Mouse (Mus musculus) stomach, embryonic 15.5 days (tissue): Measurements from ENCODE around the gene Pcolce. TPM values are rescaled to one million over a fixed set of nuclear protein-coding genes. Genes with fewer than 3 reads are reported as not detected.

ENCODE experiments used
- ATAC-seq: fragments of 200-750 bp; cut with Nextera tagmentation; 2 replicates; pipeline ENCODE4 v1.8.0; 2017; ENCODE audit warnings: low read depth, moderate number of reproducible peaks, moderate TSS enrichment; ENCODE audit not compliant: insufficient read depth, low FRiP score
- H3K27ac ChIP-seq: fragments of 300-500 bp; sonication (generic); 2 replicates; pipeline ENCODE4 v1.5.1; 2015; ENCODE audit warnings: mild to moderate bottlenecking, inconsistent platforms
- H3K27me3 ChIP-seq: fragments of 300-500 bp; sonication (generic); replicated peaks from 2 replicates; pipeline ENCODE4 v1.6.1; 2015; ENCODE audit warnings: inconsistent platforms
- H3K36me3 ChIP-seq: fragments of 300-500 bp; sonication (generic); 2 replicates; pipeline ENCODE4 v1.6.1; 2015; ENCODE audit warnings: inconsistent platforms
- H3K4me1 ChIP-seq: fragments of 300-500 bp; sonication (generic); 2 replicates; pipeline ENCODE4 v1.6.1; 2015; ENCODE audit warnings: inconsistent platforms
- H3K4me2 ChIP-seq: fragments of 300-500 bp; sonication (generic); 2 replicates; pipeline ENCODE4 v1.6.1; 2015; ENCODE audit warnings: mild to moderate bottlenecking, inconsistent platforms
- H3K4me3 ChIP-seq: fragments of 300-500 bp; sonication (generic); replicated peaks from 2 replicates; pipeline ENCODE4 v1.5.1; 2015; ENCODE audit warnings: inconsistent platforms
- H3K9ac ChIP-seq: fragments of 300-500 bp; sonication (generic); 2 replicates; pipeline ENCODE4 v1.6.1; 2015; ENCODE audit warnings: inconsistent platforms
- H3K9me3 ChIP-seq: fragments of 300-500 bp; sonication (generic); 2 replicates; pipeline ENCODE4 v1.6.1; 2016; ENCODE audit warnings: inconsistent platforms
- WGBS: fragments of 180-500 bp; shearing (Covaris S2); methylation state at CpG from one replicate; pipeline ENCODE4 v1.1.7; 2015; 5-methylcytosine and 5-hydroxymethylcytosine counted together
- polyA plus RNA-seq: library from polyadenylated mRNA; unstranded; fragments of >200 nt; fragmentation: Nextera tagmentation; extraction: Ambion mirVana; gene quantifications from 2 replicates; pipeline ENCODE4 v1.2.1, GENCODE M21; 2015

Pcolce gene
- polyA plus RNA-seq, 1 experiment from 2014 or later, result 115 TPM

DNA sequence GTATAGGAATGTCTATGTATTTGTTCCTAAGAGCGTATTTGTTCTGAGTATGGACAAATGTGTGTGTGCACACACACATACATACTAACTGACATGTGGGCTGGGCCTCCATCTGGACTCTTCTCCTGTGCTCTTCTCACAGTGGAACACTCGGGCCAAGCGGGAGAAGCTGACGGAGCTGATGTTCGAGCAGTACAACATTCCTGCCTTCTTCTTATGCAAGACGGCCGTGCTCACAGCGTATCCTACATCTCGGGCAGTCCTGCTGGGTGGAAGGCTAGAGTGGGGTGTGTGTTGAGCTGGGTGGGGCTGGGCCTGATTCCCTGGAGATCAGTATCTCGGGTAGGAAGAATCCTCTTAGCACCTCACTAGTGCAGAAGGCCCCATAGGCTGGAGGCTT, 50.6 kb downstream of the Pcolce start:
- 62% methylated on average over 10 of the region's 10 CpGs for WGBS
- no peak for ATAC-seq
- H3K4me2 ChIP-seq, result no peak overlapping the region
- H3K27me3 ChIP-seq, result no peaks in the 10 kb centered on the region
- no peaks in the 10 kb centered on the region for H3K4me1 ChIP-seq
- H3K9me3 ChIP-seq, result no peaks in the 10 kb centered on the region
- no peak overlapping the region for H3K4me3 ChIP-seq
- no peaks in the 10 kb centered on the region for H3K36me3 ChIP-seq
- no peak overlapping the region for H3K27ac ChIP-seq
- no peak overlapping the region for H3K9ac ChIP-seq

DNA sequence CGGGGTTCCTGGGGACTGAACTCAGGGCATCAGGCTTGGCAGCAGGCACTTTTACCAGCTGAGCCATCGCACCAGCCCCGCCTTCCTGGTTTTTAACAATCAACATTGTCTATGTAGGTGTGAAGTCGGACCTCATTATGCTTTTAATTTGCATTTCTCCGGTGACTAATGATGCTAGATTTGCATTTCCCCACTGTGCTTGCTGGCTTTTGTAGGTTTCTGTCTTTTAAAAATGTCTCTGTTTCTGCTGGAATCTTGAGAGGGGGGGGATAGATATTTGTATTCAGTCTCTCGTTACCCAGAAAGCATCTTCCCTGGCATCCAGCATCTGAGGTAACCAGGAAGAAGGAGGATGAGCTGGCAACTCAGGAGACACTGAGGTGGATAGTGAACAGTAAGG, 52.0 kb downstream of the Pcolce start:
- H3K4me2 ChIP-seq, result no peak overlapping the region
- no peak overlapping the region for H3K4me3 ChIP-seq
- H3K27ac ChIP-seq, result no peak overlapping the region
- H3K4me1 ChIP-seq, result no peaks in the 10 kb centered on the region
- no peak overlapping the region for H3K9ac ChIP-seq
- H3K27me3 ChIP-seq, result no peaks in the 10 kb centered on the region
- no peak for ATAC-seq
- 60% methylated on average over 6 of the region's 6 CpGs for WGBS
- no peaks in the 10 kb centered on the region for H3K36me3 ChIP-seq
- no peaks in the 10 kb centered on the region for H3K9me3 ChIP-seq

Other genes with a start within 250 kb of the Pcolce start
- gene Zan, start 136.7 kb downstream of the Pcolce start, polyA plus RNA-seq, result 0.72 and 0.94 TPM in 2 replicates
- gene Pop7, start 111.3 kb downstream of the Pcolce start, polyA plus RNA-seq, result 52.4 and 54.6 TPM in 2 replicates
- gene Gigyf1, start 95.2 kb downstream of the Pcolce start, polyA plus RNA-seq, result 10.2 and 12.2 TPM in 2 replicates
- gene Epo, start 80.5 kb downstream of the Pcolce start, polyA plus RNA-seq, result not detected in 2 replicates
- 359 and 366 TPM in 2 replicates for gene Gnb2, start 80.3 kb downstream of the Pcolce start, polyA plus RNA-seq
- gene Actl6b, start 60.3 kb downstream of the Pcolce start, polyA plus RNA-seq, result 4.5 and 5.1 TPM in 2 replicates
- 2.2 and 4.7 TPM in 2 replicates for gene Tfr2, start 43.9 kb downstream of the Pcolce start, polyA plus RNA-seq
- gene Mospd3, start 12.7 kb downstream of the Pcolce start, polyA plus RNA-seq, result 30.6 TPM in 2 replicates
- 0.13 and 0.26 TPM in 2 replicates for gene Fbxo24, start 15.2 kb upstream of the Pcolce start, polyA plus RNA-seq
- gene Lrch4, start 15.3 kb upstream of the Pcolce start, polyA plus RNA-seq, result 36.0 and 38.5 TPM in 2 replicates
- gene Gm20605, start 15.4 kb upstream of the Pcolce start, polyA plus RNA-seq, result 6.6 and 9.4 TPM in 2 replicates
- gene Sap25, start 27.6 kb upstream of the Pcolce start, polyA plus RNA-seq, result 5.8 and 8.9 TPM in 2 replicates
- gene Irs3, start 31.9 kb upstream of the Pcolce start, polyA plus RNA-seq, result 0.06 and 0.09 TPM in 2 replicates
- gene Agfg2, start 70.9 kb upstream of the Pcolce start, polyA plus RNA-seq, result 18.1 and 23.1 TPM in 2 replicates
- gene Nyap1, start 127.8 kb upstream of the Pcolce start, polyA plus RNA-seq, result 2.7 and 2.9 TPM in 2 replicates
- 130 and 138 TPM in 2 replicates for gene Tsc22d4, start 131.9 kb upstream of the Pcolce start, polyA plus RNA-seq
- 22.5 and 26.2 TPM in 2 replicates for gene Ppp1r35, start 165.1 kb upstream of the Pcolce start, polyA plus RNA-seq
- 7.5 and 10.4 TPM in 2 replicates for gene Mepce, start 173.9 kb upstream of the Pcolce start, polyA plus RNA-seq
- 18.3 and 20.5 TPM in 2 replicates for gene Zcwpw1, start 174.0 kb upstream of the Pcolce start, polyA plus RNA-seq
- gene Pilra, start 222.5 kb upstream of the Pcolce start, polyA plus RNA-seq, result 2.2 and 2.4 TPM in 2 replicates
- 0.89 and 1.6 TPM in 2 replicates for gene Pilrb1, start 244.3 kb upstream of the Pcolce start, polyA plus RNA-seq